Mouse (Mus musculus): ENCODE data around the gene Ubr4. TPM values are rescaled to one million over a fixed set of nuclear protein-coding genes. Genes with fewer than 3 reads are reported as not detected.

Ubr4 gene
- polyA plus RNA-seq, 1 experiment from 2014 or later, result 27.5 TPM

DNA sequence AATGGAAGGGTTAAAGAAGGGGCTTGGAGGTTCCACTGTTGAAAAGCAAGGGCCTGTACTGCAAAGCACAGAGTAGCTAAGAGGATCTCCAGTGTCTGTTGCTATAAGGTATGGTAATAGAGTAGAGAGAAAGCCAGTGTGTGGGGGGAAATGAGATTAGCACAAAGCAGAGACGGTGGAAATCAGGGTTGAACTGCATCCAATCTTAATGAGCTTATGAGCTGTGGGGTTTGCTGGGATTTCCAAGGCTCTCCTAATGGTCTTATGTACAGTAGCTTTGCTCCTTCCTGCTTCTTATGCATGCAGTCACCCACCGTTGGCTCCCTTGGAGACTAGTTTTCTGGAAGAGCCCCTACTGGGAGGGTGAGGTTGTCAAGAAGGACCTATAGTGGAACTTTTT lies 93.8 kb downstream of the Ubr4 start:
- Histone ChIP-seq H3K4me2 (replicated peaks; ENCODE audit: low read depth) (no peak overlapping the region), H3K4me3 (ENCODE audit: low read depth, low read length) (no peak overlapping the region), H3K9ac (ENCODE audit: low read depth, low read length) (no peak overlapping the region), H3K27me3 (replicated peaks; ENCODE audit: control insufficient read depth, insufficient read depth, low read length) (no peaks in the 10 kb centered on the region), H3K27ac (ENCODE audit: low read depth, low read length) (no peak overlapping the region), H3K36me3 (ENCODE audit: control insufficient read depth, insufficient read depth) (peaks cover 97% of the 10 kb centered on the region), H3K4me1 (replicated peaks; ENCODE audit: control insufficient read depth, insufficient read depth, low read length) (no peaks in the 10 kb centered on the region), H3K9me3 (ENCODE audit: control insufficient read depth) (no peaks in the 10 kb centered on the region)
- no peak for TF ChIP-seq CTCF (IDR thresholded peaks at IDR 0.05; ENCODE audit: low read depth)
- 90% methylated on average over 2 of the region's 2 CpGs for WGBS
- ATAC-seq, result no peak

DNA sequence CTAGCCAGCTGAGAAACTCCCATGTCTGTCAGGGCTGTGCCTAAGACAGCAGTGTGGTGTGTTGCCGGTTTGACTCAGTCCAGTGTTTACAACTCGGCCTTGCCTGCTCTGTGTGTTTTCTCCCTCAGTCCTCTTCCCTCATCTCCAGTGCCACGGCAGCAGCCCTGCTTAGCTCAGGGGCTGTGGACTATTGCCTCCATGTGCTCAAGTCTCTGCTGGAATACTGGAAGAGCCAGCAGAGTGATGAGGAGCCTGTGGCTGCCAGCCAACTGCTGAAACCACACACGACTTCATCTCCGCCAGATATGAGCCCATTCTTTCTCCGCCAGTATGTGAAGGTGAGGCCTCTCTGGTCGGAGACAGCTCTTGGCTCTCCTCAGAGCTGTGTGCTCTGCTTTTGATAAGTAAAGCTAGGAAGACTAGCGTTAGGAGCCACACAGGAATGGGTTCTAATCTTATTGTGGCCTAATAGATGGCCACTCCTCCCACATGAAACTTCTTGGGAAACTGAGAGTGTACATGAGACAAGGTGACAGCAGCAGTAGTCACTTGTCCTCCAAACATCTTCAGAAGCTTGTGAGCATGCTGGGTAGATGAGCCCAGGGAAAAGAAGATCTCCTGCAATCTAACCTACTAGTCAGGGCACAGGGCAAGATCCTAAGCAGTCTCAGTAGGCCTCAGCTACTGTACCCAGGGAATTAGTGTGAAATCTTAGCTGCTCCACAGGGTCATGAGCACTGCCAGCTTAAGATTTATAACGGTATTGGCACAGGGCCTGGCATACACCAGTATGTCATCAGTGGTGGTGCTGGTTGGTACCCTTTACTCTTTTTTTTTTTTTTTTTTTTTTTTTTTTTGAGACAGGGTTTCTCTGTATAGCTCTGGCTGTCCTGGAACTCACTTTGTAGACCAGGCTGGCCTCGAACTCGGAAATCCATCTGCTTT lies 94.6 kb downstream of the Ubr4 start:
- Histone ChIP-seq H3K27ac (ENCODE audit: low read depth, low read length) (no peak overlapping the region), H3K9ac (ENCODE audit: low read depth, low read length) (no peak overlapping the region), H3K4me2 (replicated peaks; ENCODE audit: low read depth) (no peak overlapping the region), H3K36me3 (ENCODE audit: control insufficient read depth, insufficient read depth) (peaks cover 97% of the 10 kb centered on the region), H3K4me3 (ENCODE audit: low read depth, low read length) (no peak overlapping the region), H3K4me1 (replicated peaks; ENCODE audit: control insufficient read depth, insufficient read depth, low read length) (no peaks in the 10 kb centered on the region), H3K9me3 (ENCODE audit: control insufficient read depth) (no peaks in the 10 kb centered on the region), H3K27me3 (replicated peaks; ENCODE audit: control insufficient read depth, insufficient read depth, low read length) (no peaks in the 10 kb centered on the region)
- no peak for ATAC-seq
- 86% methylated on average over 11 of the region's 11 CpGs for WGBS
- no peak for TF ChIP-seq CTCF (IDR thresholded peaks at IDR 0.05; ENCODE audit: low read depth)

DNA sequence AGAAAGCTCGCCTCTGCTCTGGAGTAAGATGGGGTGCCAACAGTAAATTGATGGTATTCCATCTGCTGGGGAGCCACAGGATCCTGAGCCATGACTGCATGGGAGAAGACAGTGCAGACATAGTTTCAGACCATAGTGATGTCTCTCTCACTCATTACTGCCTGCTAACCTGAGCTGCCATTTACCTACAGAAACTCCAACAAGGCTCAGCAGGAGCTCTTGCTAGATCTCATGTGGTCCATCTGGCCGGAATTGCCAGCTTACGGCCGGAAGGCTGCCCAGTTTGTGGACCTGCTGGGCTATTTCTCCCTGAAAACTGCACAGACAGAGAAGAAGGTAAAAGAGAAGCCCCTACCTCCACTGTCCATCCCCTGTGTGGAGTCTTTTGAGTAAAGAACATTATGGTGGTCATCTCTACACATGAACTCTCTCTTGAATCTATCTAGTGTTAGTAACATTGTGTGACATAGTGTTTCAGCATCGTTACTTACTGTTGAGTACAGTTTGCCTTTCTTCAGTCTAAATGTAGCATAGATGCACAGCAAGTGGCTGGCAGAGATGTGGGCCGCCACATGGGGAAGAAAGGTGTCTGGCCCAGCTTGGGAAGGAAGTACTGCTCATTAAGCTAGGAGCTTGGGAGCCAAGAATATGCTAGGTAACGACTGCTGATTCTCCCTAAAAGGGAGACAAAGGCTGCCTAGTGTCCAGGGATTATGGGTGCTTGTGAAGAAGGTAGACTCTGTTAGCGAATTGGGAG lies 100.7 kb downstream of the Ubr4 start:
- H3K36me3 ChIP-seq (ENCODE audit: control insufficient read depth, insufficient read depth), result peaks cover 97% of the 10 kb centered on the region
- no peak for TF ChIP-seq CTCF (IDR thresholded peaks at IDR 0.05; ENCODE audit: low read depth)
- H3K4me1 ChIP-seq (replicated peaks; ENCODE audit: control insufficient read depth, insufficient read depth, low read length), result no peaks in the 10 kb centered on the region
- no peak overlapping the region for H3K27ac ChIP-seq (ENCODE audit: low read depth, low read length)
- H3K9me3 ChIP-seq (ENCODE audit: control insufficient read depth), result no peaks in the 10 kb centered on the region
- WGBS, result 94% methylated on average over 8 of the region's 8 CpGs
- ATAC-seq, result no peak
- H3K4me3 ChIP-seq (ENCODE audit: low read depth, low read length), result no peak overlapping the region
- H3K4me2 ChIP-seq (replicated peaks; ENCODE audit: low read depth), result no peak overlapping the region
- H3K27me3 ChIP-seq (replicated peaks; ENCODE audit: control insufficient read depth, insufficient read depth, low read length), result no peaks in the 10 kb centered on the region
- no peak overlapping the region for H3K9ac ChIP-seq (ENCODE audit: low read depth, low read length)

DNA sequence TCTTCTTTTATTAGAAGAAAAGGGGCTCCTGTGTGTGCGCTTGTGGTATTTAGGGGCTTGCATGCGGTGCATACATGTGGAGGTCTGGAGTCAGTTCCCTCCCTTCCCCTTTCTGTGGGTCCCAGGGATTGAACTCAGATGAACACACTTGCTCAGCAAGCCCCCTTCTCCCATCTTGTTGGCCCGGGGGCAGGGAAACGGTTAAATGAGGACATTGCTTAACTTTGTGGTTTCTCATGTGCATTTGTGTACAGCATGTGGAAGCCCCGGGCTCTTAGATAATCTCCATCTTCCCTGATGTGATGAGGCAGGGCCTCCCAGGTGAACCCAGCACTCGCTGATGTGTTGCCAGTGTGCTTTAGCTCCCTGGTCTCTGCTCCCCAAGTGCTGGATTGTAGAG lies 101.9 kb downstream of the Ubr4 start:
- H3K4me2 ChIP-seq (replicated peaks; ENCODE audit: low read depth), result no peak overlapping the region
- H3K4me3 ChIP-seq (ENCODE audit: low read depth, low read length), result no peak overlapping the region
- no peak overlapping the region for H3K9ac ChIP-seq (ENCODE audit: low read depth, low read length)
- H3K36me3 ChIP-seq (ENCODE audit: control insufficient read depth, insufficient read depth), result peaks cover 97% of the 10 kb centered on the region
- no peaks in the 10 kb centered on the region for H3K27me3 ChIP-seq (replicated peaks; ENCODE audit: control insufficient read depth, insufficient read depth, low read length)
- WGBS, result 89% methylated on average over 6 of the region's 6 CpGs
- no peak for TF ChIP-seq CTCF (IDR thresholded peaks at IDR 0.05; ENCODE audit: low read depth)
- H3K27ac ChIP-seq (ENCODE audit: low read depth, low read length), result no peak overlapping the region
- H3K9me3 ChIP-seq (ENCODE audit: control insufficient read depth), result no peaks in the 10 kb centered on the region
- no peak for ATAC-seq
- no peaks in the 10 kb centered on the region for H3K4me1 ChIP-seq (replicated peaks; ENCODE audit: control insufficient read depth, insufficient read depth, low read length)

DNA sequence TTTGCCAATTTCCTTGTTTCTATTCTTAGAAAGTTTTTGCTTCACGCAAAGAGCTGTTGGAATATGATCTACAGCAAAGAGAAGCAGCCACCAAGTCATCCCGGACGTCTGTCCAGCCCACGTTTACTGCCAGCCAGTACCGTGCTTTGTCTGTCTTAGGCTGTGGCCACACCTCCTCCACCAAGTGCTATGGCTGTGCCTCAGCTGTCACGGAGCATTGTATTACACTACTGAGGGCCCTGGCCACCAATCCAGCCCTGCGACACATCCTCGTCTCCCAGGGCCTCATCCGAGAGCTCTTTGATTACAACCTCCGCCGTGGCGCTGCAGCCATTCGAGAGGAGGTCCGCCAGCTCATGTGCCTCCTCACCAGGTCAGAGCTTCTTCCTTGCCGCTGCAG lies 107.6 kb downstream of the Ubr4 start:
- Histone ChIP-seq H3K9ac (ENCODE audit: low read depth, low read length) (no peak overlapping the region), H3K4me2 (replicated peaks; ENCODE audit: low read depth) (no peak overlapping the region), H3K27ac (ENCODE audit: low read depth, low read length) (no peak overlapping the region), H3K27me3 (replicated peaks; ENCODE audit: control insufficient read depth, insufficient read depth, low read length) (no peaks in the 10 kb centered on the region), H3K4me3 (ENCODE audit: low read depth, low read length) (no peak overlapping the region), H3K4me1 (replicated peaks; ENCODE audit: control insufficient read depth, insufficient read depth, low read length) (no peaks in the 10 kb centered on the region), H3K9me3 (ENCODE audit: control insufficient read depth) (no peaks in the 10 kb centered on the region), H3K36me3 (ENCODE audit: control insufficient read depth, insufficient read depth) (peaks cover 98% of the 10 kb centered on the region)
- no peak for TF ChIP-seq CTCF (IDR thresholded peaks at IDR 0.05; ENCODE audit: low read depth)
- no peak for ATAC-seq
- 88% methylated on average over 15 of the region's 15 CpGs for WGBS

DNA sequence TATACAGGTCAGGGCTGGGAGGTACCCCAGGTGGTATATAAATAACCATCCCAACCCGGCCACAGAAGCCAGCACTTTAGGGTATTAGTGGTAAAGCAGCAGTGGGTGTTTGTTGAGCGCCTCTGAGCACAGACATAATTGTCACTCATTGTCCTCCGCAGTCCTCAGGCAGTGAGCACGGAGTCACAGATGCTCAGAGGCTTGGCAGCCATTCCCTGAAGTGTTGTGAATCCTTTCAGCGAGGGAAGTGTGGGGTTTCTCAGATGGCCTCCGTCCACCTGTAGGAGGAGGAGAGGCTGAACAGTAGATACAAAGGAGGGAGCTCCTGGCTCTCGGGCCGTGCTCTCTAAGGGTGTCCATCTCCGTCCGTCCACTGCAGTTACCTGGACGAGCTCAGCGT lies 111.8 kb downstream of the Ubr4 start:
- Histone ChIP-seq H3K9me3 (ENCODE audit: control insufficient read depth) (no peaks in the 10 kb centered on the region), H3K4me3 (ENCODE audit: low read depth, low read length) (no peak overlapping the region), H3K27ac (ENCODE audit: low read depth, low read length) (0 out of 2 replicates have a peak overlapping the region, but pooled peaks have one; percentile 4), H3K4me2 (replicated peaks; ENCODE audit: low read depth) (no peak overlapping the region), H3K9ac (ENCODE audit: low read depth, low read length) (no peak overlapping the region), H3K36me3 (ENCODE audit: control insufficient read depth, insufficient read depth) (peaks cover 96% of the 10 kb centered on the region), H3K27me3 (replicated peaks; ENCODE audit: control insufficient read depth, insufficient read depth, low read length) (no peaks in the 10 kb centered on the region), H3K4me1 (replicated peaks; ENCODE audit: control insufficient read depth, insufficient read depth, low read length) (no peaks in the 10 kb centered on the region)
- ATAC-seq, result no peak
- WGBS, result 91% methylated on average over 12 of the region's 12 CpGs
- no peak for TF ChIP-seq CTCF (IDR thresholded peaks at IDR 0.05; ENCODE audit: low read depth)
